Mouse (Mus musculus): ENCODE results near the gene Sec14l2. TPM values are rescaled to one million over a fixed set of nuclear protein-coding genes. Genes with fewer than 3 reads are reported as not detected.
"Not testable (repeated sequence)": the region's sequence is repeated elsewhere in the genome, so short reads cannot be mapped to it uniquely, and the experiment has no call there.

Gene Sec14l2
- total RNA-seq, 2 experiments from 2014 or later = 1.5 to 1.7 TPM

GRCm38 (mm10) chr11:4134400-4134799 is 11.2 kb upstream of the Sec14l2 start:
- DNase-seq (ENCODE audit: low spot score in 2 of 2) = no peak

DNA sequence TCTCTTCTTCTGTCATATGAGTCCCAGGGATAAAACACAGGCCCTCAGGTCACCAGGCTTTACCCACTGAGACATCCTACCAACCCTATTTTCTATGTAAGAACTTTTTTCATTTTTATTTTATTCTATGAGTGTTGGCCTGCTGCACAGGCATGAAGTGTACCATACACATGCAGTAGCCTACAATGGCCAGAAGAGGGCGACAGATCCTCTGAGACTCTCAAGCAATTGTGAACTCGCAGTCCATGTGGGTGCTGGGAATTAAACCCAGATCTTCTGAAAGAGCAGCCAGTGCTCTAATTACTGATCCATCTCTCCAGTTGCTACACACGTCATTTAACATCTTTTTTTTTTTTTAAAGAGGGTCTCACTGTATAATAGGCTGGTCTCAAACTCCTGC is 10.2 kb upstream of the Sec14l2 start:
- DNase-seq (ENCODE audit: low spot score in 2 of 2) = no peak

DNA sequence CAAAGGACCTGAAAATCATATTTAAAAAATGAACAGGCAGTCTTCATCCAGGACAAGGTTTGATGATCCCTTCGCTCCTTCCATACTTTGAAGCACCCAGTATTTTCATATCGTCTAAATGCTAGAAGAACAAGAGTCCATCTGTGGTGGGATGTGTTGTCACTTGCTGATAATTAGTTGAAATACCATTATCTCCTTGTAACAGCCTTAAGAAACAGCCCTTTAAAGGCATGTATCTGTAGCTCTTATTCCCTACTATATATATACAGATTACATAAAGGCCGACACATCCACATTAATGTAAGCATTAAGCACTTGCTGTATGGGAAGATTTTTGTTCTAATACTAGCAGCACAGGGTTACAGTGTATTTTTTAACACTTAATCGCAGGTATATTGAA is 5.2 kb upstream of the Sec14l2 start:
- not testable (repeated sequence) for DNase-seq (ENCODE audit: low spot score in 2 of 2)

DNA sequence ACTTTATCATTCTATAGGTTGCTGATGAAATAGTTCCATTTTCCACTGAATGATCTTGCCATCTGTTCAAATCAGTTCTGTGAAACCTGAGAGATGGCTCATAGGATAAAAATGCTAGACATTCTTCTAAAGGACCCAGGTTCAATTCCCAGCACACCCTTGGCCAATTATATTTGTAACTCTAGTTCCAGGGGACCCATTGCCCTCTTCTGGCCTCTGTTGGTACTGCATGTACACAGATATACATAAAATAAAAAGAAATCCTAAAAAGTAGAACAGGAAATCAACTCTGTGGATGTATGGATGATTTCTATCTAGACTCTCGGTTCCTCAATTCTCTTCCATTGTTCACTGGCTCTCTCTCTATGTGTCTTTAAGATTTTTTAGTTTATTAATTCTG is 3.8 kb upstream of the Sec14l2 start:
- DNase-seq (ENCODE audit: low spot score in 2 of 2) = no peak

DNA sequence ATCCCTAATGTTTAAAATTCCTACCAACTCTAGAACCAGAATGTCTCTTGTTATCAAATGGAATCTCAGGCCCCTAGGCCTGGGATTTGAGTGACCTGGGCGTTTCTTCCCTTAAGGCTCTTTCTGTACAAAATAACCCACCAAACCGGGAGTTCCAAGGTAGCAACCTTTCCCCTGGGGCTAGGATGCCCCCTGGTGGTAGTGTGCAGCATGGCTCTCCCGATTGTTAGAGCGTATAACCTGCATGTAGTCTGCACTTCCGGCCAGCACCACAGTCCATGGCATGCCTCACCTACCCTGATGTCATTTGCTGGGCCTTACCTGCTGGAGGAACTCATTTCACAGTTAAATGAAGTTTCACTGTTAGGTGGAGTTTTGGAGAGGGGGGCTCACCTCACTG is 707 bp upstream of the Sec14l2 start:
- DNase-seq (ENCODE audit: low spot score in 2 of 2) = peak in 1 of 2 experiments; percentile 53

DNA sequence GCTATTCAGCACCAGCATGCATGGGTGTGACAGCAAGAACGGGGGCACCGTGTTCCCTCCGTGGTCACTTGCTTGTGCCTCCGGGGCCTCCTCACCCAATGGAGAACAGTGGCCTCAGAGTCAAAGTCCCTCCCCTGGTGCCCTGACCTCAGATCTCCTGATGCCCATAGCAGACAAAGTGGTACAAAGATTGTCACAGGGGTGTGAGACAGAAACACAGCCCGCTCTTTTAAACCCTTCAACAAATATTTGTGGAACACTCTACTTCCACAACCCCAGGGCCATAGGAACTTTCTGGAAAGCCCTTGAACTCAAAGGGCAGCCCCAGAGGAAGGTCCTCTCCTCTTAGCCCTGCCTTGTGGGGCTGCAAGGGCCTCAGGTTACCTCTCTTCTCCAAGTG is 989 bp downstream of the Sec14l2 start:
- no peak for DNase-seq (ENCODE audit: low spot score in 2 of 2)

- no peak for DNase-seq (ENCODE audit: low spot score in 2 of 2)
Measured at GRCm38 (mm10) chr11:4121691-4122090, 1.5 kb downstream of the Sec14l2 start.

DNA sequence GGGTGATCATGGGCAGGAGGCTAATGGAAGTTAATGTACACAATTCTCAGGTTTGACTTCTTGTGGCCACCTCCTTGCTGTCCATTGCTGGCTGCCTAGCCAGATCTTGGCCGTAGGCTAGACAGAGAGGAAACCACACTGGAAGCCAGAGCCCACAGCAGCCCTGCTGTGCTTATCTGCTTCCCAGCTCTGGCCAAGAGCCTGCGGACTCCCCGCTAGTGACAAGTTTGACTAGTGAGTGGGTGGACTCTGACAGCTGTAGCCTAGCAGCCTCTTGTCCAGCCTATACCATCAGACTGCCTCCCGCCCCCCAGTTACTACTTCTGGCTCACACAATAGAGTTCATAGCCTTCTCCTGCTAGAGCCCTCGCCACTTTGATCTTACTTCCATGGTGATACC is 3.6 kb downstream of the Sec14l2 start:
- no peak for DNase-seq (ENCODE audit: low spot score in 2 of 2)

DNA sequence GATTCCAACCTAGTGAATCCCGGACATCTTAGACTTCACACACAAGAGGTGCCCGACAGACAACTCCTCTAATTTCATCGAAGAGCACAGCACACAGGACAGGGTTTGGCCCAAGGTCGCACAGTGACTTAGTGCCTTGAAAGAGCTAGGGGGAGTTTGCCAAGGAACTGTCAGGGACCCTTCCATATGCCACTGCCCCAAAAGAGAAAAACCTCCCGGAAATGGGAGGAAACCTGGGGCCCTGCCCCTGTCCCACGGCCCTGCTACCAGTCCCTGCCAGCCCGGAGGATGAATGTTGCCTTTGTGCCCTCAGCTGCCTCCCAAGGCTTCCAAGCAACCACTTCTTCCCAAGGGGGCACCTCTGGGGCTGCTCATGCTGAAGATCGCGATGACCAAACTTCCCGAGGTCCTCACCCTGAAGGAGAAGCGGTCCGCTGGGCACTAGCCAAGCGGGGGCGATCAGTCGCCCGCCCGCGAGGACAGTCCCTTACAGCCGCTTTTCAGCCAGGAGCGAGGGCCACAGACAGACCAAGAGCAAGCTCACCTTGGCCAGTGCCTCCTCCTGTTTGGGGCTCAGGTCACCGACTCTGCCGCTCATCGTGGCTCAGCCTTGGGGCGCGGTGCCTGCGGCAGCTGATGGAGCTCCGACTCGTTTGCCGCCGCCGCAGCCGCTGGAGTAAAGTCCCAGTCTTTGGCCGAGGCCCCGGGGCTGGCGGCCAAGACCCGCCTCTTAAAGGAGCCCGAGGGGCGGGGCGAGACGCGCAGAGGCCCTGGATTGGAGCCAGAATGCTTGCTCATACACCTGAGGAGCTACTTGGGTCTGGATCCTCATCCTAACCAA is 4.9 kb downstream of the Sec14l2 start:
- DNase-seq (ENCODE audit: low spot score in 2 of 2) = peak; percentile 43 to 51

GRCm38 (mm10) chr11:4117372-4118071 is 5.7 kb downstream of the Sec14l2 start:
- DNase-seq (ENCODE audit: low spot score in 2 of 2) = no peak

GRCm38 (mm10) chr11:4116458-4117141 is 6.6 kb downstream of the Sec14l2 start:
- no peak for DNase-seq (ENCODE audit: low spot score in 2 of 2)

GRCm38 (mm10) chr11:4115407-4115806 is 7.8 kb downstream of the Sec14l2 start:
- no peak for DNase-seq (ENCODE audit: low spot score in 2 of 2)

DNA sequence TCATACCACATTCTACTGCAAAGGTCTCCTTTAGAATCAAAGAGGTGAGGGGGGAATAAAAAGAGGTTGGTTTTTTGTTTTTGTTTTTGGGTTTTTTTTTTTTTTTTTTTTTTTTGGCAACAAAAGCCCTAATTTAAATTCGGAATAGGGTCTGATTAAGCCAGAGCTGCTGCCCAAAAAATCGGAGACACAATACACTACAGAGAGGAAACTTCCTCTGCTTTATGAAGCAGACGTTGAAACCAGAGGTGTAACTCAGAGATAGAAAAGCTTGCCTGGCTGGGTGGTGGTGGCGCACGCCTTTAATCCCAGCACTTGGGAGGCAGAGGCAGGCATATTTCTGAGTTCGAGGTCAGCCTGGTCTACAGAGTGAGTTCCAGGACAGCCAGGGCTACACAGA is 8.7 kb downstream of the Sec14l2 start:
- not testable (repeated sequence) for DNase-seq (ENCODE audit: low spot score in 2 of 2)

DNA sequence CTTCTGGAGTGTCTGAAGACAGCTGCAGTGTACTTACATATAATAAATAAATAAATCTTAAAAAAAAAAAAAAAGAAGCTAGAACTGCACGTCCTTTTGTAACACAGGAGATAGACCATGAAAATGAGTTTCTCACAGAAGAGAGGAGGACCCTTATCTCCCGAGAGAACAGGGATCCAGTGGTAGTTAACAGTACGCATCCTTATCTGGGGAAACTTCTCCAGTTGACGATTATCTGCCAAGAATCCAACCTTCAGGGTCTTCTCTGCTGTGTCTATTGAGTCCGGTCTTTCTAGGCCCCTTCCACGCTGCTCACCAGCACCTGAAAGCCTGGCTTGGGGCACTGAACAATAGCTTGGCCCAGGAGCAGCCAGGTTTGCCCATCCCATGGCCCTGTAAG is 9.2 kb downstream of the Sec14l2 start:
- DNase-seq (ENCODE audit: low spot score in 2 of 2) = no peak

DNA sequence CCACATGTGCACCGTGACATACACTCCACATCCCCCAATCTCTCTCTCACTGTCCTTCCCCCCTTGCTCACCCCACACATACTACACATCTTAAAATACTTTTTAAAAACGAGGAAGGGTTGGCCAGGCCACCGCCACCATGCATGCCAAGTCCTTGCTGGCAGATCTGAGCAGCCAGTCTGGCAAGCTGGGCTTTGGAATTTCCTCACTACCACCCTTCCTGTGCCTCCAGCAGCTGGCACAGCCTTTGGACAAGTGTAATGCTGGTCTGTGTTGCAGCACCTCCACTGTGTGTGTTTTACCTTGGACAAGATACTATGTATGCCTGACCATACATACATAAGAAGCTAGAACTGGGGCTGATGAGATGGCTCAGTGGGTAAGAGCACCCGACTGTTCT is 9.7 kb downstream of the Sec14l2 start:
- no peak for DNase-seq (ENCODE audit: low spot score in 2 of 2)

GRCm38 (mm10) chr11:4112861-4113260 is 10.4 kb downstream of the Sec14l2 start:
- no peak for DNase-seq (ENCODE audit: low spot score in 2 of 2)

- DNase-seq (ENCODE audit: low spot score in 2 of 2) = no peak
Measured at GRCm38 (mm10) chr11:4112033-4112432, 11.2 kb downstream of the Sec14l2 start.

GRCm38 (mm10) chr11:4108691-4109090 is 14.5 kb downstream of the Sec14l2 start:
- no peak for DNase-seq (ENCODE audit: low spot score in 2 of 2)

- DNase-seq (ENCODE audit: low spot score in 2 of 2) = not testable (repeated sequence)
Measured at GRCm38 (mm10) chr11:4107901-4108300, 15.3 kb downstream of the Sec14l2 start.

GRCm38 (mm10) chr11:4105444-4105843 is 17.8 kb downstream of the Sec14l2 start:
- DNase-seq (ENCODE audit: low spot score in 2 of 2) = no peak

DNA sequence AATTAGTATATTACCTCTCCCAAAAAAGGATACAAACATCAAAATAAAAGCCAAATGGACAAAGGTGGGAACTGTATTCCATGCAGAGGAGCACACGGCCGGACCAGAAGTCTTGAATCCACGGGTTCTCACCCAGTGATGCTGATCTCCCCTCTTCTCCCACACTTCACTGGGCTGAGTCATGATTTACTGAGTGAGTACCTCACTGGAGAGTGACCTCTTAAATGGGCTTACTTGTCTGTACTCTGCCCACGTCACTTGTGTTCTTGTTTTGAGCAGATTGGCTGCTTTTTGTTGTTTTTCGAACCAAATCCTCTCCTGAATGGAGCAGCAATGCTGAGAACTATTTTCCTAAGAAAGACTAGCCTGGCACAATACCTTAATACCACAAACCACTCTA is 18.2 kb downstream of the Sec14l2 start:
- DNase-seq (ENCODE audit: low spot score in 2 of 2) = no peak

DNA sequence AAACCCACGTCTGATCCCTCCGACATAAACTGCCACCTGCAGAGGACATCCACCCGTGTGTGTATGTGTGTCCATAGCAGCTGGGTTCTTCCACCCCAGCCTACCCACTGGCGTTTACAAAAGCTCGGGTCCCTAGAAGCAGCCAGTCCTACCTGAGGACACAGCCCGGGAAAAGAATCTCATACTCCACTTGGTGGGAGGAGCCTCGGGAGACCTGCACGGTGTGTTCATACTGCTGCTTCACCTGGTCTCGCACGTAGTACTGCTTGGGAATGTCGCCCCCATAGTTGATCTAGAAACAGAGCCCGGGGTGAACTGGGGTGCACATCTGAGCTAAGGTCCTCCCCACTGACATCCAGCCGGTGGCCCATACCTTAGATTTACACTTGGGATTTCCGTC is 19.7 kb downstream of the Sec14l2 start:
- no peak for DNase-seq (ENCODE audit: low spot score in 2 of 2)

All from adrenal gland, adult 18-20 months (tissue).